Mouse (Mus musculus) inflammation-experienced regulatory T-cells, adult 6 months (primary cell): ENCODE data around the gene Prmt7. TPM values are rescaled to one million over a fixed set of nuclear protein-coding genes. Genes with fewer than 3 reads are reported as not detected.
"Not testable (repeated sequence)": the region's sequence is repeated elsewhere in the genome, so short reads cannot be mapped to it uniquely, and the experiment has no call there.

Source experiments
- ATAC-seq: one replicate; pipeline ENCODE4 v1.8.0; 2017
- polyA plus RNA-seq, 3 experiments: library from polyadenylated mRNA; unstranded; fragments of 100-300 nt; shearing (Covaris generic); gene quantifications; one replicate each; pipeline ENCODE4 v1.2.1; 2017

The Prmt7 gene
- 10 to 100 TPM; 16.6 to 35.3 (median 27.0) TPM for polyA plus RNA-seq

GRCm38 (mm10) chr8:106210821-106211345 is at the start of gene Prmt7, which contains the start of gene Slc7a6os:
Prmt7 (plus strand) TSS chr8:106210936.
Slc7a6os (minus strand) TSS chr8:106210935.
- ATAC-seq: peak; percentile 95

- no peak for ATAC-seq
Observed at GRCm38 (mm10) chr8:106163251-106163650, 47.5 kb upstream of the Prmt7 start.

- ATAC-seq: no peak
Observed at GRCm38 (mm10) chr8:106165460-106165859, 45.3 kb upstream of the Prmt7 start.

- peak; percentile 83 for ATAC-seq
Observed at GRCm38 (mm10) chr8:106168356-106169016, 42.2 kb upstream of the Prmt7 start, which contains the start of gene Slc7a6. Slc7a6 (plus strand) TSS chr8:106168857.

- ATAC-seq: peak; percentile 23
Observed at GRCm38 (mm10) chr8:106169017-106169933, 41.5 kb upstream of the Prmt7 start.

GRCm38 (mm10) chr8:106169934-106170480 is 40.7 kb upstream of the Prmt7 start:
- no peak for ATAC-seq

GRCm38 (mm10) chr8:106173566-106173965 is 37.2 kb upstream of the Prmt7 start:
- ATAC-seq: no peak

GRCm38 (mm10) chr8:106176891-106177290 is 33.8 kb upstream of the Prmt7 start:
- ATAC-seq: no peak

GRCm38 (mm10) chr8:106177594-106177993 is 33.1 kb upstream of the Prmt7 start:
- ATAC-seq: no peak

GRCm38 (mm10) chr8:106178428-106178827 is 32.3 kb upstream of the Prmt7 start:
- no peak for ATAC-seq

GRCm38 (mm10) chr8:106185628-106186270 is 25.0 kb upstream of the Prmt7 start:
- ATAC-seq: no peak

- ATAC-seq: no peak
Observed at GRCm38 (mm10) chr8:106186394-106186793, 24.3 kb upstream of the Prmt7 start.

- no peak for ATAC-seq
Observed at GRCm38 (mm10) chr8:106189162-106189561, 21.6 kb upstream of the Prmt7 start.

- ATAC-seq: no peak
Observed at GRCm38 (mm10) chr8:106191639-106192038, 19.1 kb upstream of the Prmt7 start.

- no peak for ATAC-seq
Observed at GRCm38 (mm10) chr8:106193162-106193561, 17.6 kb upstream of the Prmt7 start.

GRCm38 (mm10) chr8:106194062-106194461 is 16.7 kb upstream of the Prmt7 start:
- no peak for ATAC-seq

- peak; percentile 48 for ATAC-seq
Observed at GRCm38 (mm10) chr8:106198741-106199140, 12.0 kb upstream of the Prmt7 start.

- ATAC-seq: not testable (repeated sequence)
Observed at GRCm38 (mm10) chr8:106199596-106199995, 11.1 kb upstream of the Prmt7 start.

GRCm38 (mm10) chr8:106210035-106210731 is 553 bp upstream of the Prmt7 start:
- ATAC-seq: peak; percentile 22

GRCm38 (mm10) chr8:106211421-106211820 is 685 bp downstream of the Prmt7 start:
- no peak for ATAC-seq

GRCm38 (mm10) chr8:106213959-106214358 is 3.2 kb downstream of the Prmt7 start:
- no peak for ATAC-seq

GRCm38 (mm10) chr8:106219620-106220019 is 8.9 kb downstream of the Prmt7 start:
- ATAC-seq: no peak
